Mouse (Mus musculus) heart, adult 2 months (tissue): ENCODE measurements around the gene Inca1. TPM values are rescaled to one million over a fixed set of nuclear protein-coding genes. Genes with fewer than 3 reads are reported as not detected.

Experiments
- DNase-seq, 2 experiments: peaks; one replicate each; pipeline ENCODE4 v3.0.0; 2021
- H3K27ac ChIP-seq: fragments of 200-600 bp; 2 replicates; pipeline ENCODE4 v1.8.1; 2022
- H3K27me3 ChIP-seq: fragments of 200-500 bp; 2 replicates; pipeline ENCODE4 v1.6.1; 2012; ENCODE audit warnings: mild to moderate bottlenecking, low read length, inconsistent platforms, mixed read lengths; ENCODE audit not compliant: control insufficient read depth, insufficient read depth
- H3K36me3 ChIP-seq: fragments of 200-500 bp; 2 replicates; pipeline ENCODE4 v1.6.1; 2012; ENCODE audit warnings: low read length, inconsistent platforms; ENCODE audit not compliant: control insufficient read depth, insufficient read depth
- H3K4me1 ChIP-seq: fragments of 200-500 bp; 2 replicates; pipeline ENCODE4 v1.6.1; 2011; ENCODE audit warnings: low read length; ENCODE audit not compliant: control insufficient read depth, insufficient read depth
- H3K4me3 ChIP-seq: fragments of 200-600 bp; 2 replicates; pipeline ENCODE4 v1.8.1; 2022
- H3K79me2 ChIP-seq: fragments of 200-500 bp; replicated peaks from 2 replicates; pipeline ENCODE4 v1.6.1; 2012; ENCODE audit warnings: mild to moderate bottlenecking, inconsistent platforms, low read length, moderate library complexity, mixed read lengths; ENCODE audit not compliant: control insufficient read depth, insufficient read depth
- H3K9ac ChIP-seq: fragments of 200-500 bp; 2 replicates; pipeline ENCODE4 v1.6.1; 2012; ENCODE audit warnings: low read depth, mild to moderate bottlenecking, control low read depth, inconsistent platforms, low read length, mixed read lengths
- CTCF ChIP-seq: fragments of 200-600 bp; IDR thresholded peaks from 2 replicates; pipeline ENCODE4 v1.8.1; 2022; ENCODE audit warnings: antibody characterized with exemption, mild to moderate bottlenecking, moderate library complexity
- EP300 ChIP-seq: fragments of 200-500 bp; IDR thresholded peaks from 2 replicates; pipeline ENCODE4 v1.6.1; 2011; ENCODE audit warnings: low read depth, low read length, control low read depth; ENCODE audit not compliant: insufficient read depth
- POLR2A ChIP-seq: fragments of 200-500 bp; IDR thresholded peaks from 2 replicates; pipeline ENCODE4 v1.6.1; 2011; ENCODE audit warnings: mild to moderate bottlenecking, low read depth, low read length, control low read depth; ENCODE audit not compliant: insufficient read depth
- WGBS: fragments of 180-500 bp; shearing (Covaris S2); methylation state at CpG from one replicate; pipeline ENCODE4 v1.1.7; 2018; 5-methylcytosine and 5-hydroxymethylcytosine counted together
- intact Hi-C: fragments of 180-260 bp; cut with DNase I; formaldehyde crosslinking; loops from one replicate; pipeline ENCODE4 v1.15.1; 2025
- polyA plus RNA-seq: library from polyadenylated mRNA; depleted of rRNA; stranded (reverse); fragments of >200 nt; gene quantifications from 2 replicates; pipeline ENCODE4 v1.2.3, GENCODE M21; 2012
- total RNA-seq, 2 experiments: library from RNA; stranded (reverse); gene quantifications; 2 replicates each; pipeline ENCODE4 v1.2.3; 2021

Inca1 gene
- total and polyA plus RNA-seq, 3 experiments: 4.6 to 6.9 (median 6.3) TPM

GRCm38 (mm10) chr11:70645461-70646258 is 54.3 kb downstream of the Inca1 start:
- peaks cover 12% of the 10 kb centered on the region for H3K4me1 ChIP-seq
- TF ChIP-seq EP300: no peak
- TF ChIP-seq CTCF: no peak
- TF ChIP-seq POLR2A: no peak
- intact Hi-C loops: loop anchor here (2.0 to 5.0 kb wide), 3 partner anchors 23 to 55 kb away; partner anchors contain the start of genes Camta2, Inca1, Kif1c and Spag7
- H3K27ac ChIP-seq: peak overlapping the region; percentile 96
- peak overlapping the region; percentile 85 for H3K9ac ChIP-seq
- H3K4me3 ChIP-seq: peak overlapping the region; percentile 60
- no peaks in the 10 kb centered on the region for H3K27me3 ChIP-seq
- DNase-seq: peak in 1 of 2 experiments; percentile 33
- H3K79me2 ChIP-seq: peaks cover 4% of the 10 kb centered on the region
- H3K36me3 ChIP-seq: peaks cover 16% of the 10 kb centered on the region; the same call in 1 of the 2 replicates
- WGBS: 62% methylated on average over 12 of the region's 12 CpGs

GRCm38 (mm10) chr11:70644564-70645103 is 55.3 kb downstream of the Inca1 start:
- no peak for TF ChIP-seq POLR2A
- no peak for TF ChIP-seq EP300
- TF ChIP-seq CTCF: no peak
- no peak for DNase-seq
- no peak overlapping the region for H3K27ac ChIP-seq
- H3K4me1 ChIP-seq: peaks cover 14% of the 10 kb centered on the region
- WGBS: 76% methylated on average over 8 of the region's 8 CpGs
- H3K9ac ChIP-seq: no peak overlapping the region
- peaks cover 4% of the 10 kb centered on the region for H3K79me2 ChIP-seq
- H3K36me3 ChIP-seq: peaks cover 10% of the 10 kb centered on the region; the same call in 1 of the 2 replicates
- intact Hi-C loops: loop anchor here (5.0 kb wide), 1 partner anchor 43 kb away; the partner anchor contains the start of gene Camta2
- no peaks in the 10 kb centered on the region for H3K27me3 ChIP-seq
- H3K4me3 ChIP-seq: no peak overlapping the region

GRCm38 (mm10) chr11:70643051-70643450 is 56.9 kb downstream of the Inca1 start:
- DNase-seq: no peak
- peaks cover 13% of the 10 kb centered on the region for H3K4me1 ChIP-seq
- H3K79me2 ChIP-seq: peaks cover 4% of the 10 kb centered on the region
- 82% methylated on average over 6 of the region's 6 CpGs for WGBS
- intact Hi-C loops: no loop called here
- H3K4me3 ChIP-seq: no peak overlapping the region
- H3K27ac ChIP-seq: no peak overlapping the region
- no peak for TF ChIP-seq CTCF
- TF ChIP-seq POLR2A: no peak
- TF ChIP-seq EP300: no peak
- no peaks in the 10 kb centered on the region for H3K27me3 ChIP-seq
- H3K9ac ChIP-seq: no peak overlapping the region
- H3K36me3 ChIP-seq: 0 out of 2 replicates have a peak, but pooled peaks cover 3% of the 10 kb centered on the region

GRCm38 (mm10) chr11:70641241-70641640 is 58.7 kb downstream of the Inca1 start:
- intact Hi-C loops: no loop called here
- Histone ChIP-seq H3K36me3 (0 out of 2 replicates have a peak, but pooled peaks cover 3% of the 10 kb centered on the region), H3K4me3 (no peak overlapping the region), H3K27me3 (no peaks in the 10 kb centered on the region), H3K4me1 (peaks cover 11% of the 10 kb centered on the region), H3K27ac (no peak overlapping the region), H3K79me2 (no peaks in the 10 kb centered on the region), H3K9ac (no peak overlapping the region)
- no peak for DNase-seq
- TF ChIP-seq EP300 (no peak), CTCF (no peak), POLR2A (no peak)
- 57% methylated on average over 7 of the region's 7 CpGs for WGBS

- intact Hi-C loops: no loop called here
- DNase-seq: no peak
- Histone ChIP-seq H3K9ac (no peak overlapping the region), H3K27me3 (no peaks in the 10 kb centered on the region), H3K36me3 (0 out of 2 replicates have a peak, but pooled peaks cover 3% of the 10 kb centered on the region), H3K27ac (no peak overlapping the region), H3K4me3 (no peak overlapping the region), H3K4me1 (peaks cover 2% of the 10 kb centered on the region; the same call in 1 of the 2 replicates), H3K79me2 (no peaks in the 10 kb centered on the region)
- WGBS: 56% methylated on average over 8 of the region's 8 CpGs
- no peak for TF ChIP-seq POLR2A
- TF ChIP-seq EP300: no peak
Measured at GRCm38 (mm10) chr11:70639976-70640375, 60.0 kb downstream of the Inca1 start.
